Mouse (Mus musculus) mesoderm, embryonic 11.5 days (tissue): ENCODE data around the gene Atg7.

ENCODE experiments used
- DNase-seq: peaks from one replicate; pipeline ENCODE4 v3.0.0-alpha.2; 2012; ENCODE audit warnings: low read depth, low spot score

Gene Atg7

DNA sequence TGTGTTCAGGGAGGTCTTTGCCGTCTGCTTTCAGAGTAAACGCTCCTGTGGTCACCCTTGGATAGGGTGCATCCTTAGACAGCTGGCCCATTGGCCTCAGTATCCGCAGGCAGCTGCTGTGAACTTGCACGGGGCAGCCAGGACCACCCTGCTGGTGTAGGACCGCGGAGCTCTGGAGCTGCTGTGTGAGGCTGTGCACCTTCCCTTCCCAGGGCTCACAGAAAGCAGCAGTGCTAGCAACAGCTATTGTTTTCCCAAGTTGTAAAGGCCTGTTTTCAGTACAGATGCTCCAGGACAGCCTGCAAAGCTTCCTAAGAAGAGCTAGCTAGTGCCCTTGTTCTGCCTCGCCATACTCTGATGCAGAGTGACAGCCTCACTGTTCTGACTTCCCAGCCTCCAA lies 208.8 kb downstream of the Atg7 start:
- DNase-seq, result no peak

DNA sequence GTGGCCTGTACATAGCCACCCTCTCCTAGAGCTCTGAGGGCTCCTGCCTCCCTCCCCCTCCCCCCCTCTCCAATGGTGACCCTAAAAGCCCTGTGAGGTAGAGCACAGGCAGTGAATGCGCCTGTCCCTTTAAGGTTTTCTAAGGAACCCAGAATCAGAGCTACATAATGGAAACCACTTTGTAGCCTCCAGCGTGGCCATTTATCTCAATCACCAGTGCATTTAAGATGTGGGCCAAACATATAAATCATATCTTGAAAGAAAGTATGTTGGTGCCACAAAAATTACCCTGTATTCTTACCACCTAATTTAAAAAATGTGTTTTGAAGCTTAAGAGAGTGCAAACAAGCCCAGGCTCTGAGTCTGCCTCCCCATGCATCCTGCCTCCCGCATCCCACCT lies 209.8 kb downstream of the Atg7 start:
- DNase-seq, result no peak

DNA sequence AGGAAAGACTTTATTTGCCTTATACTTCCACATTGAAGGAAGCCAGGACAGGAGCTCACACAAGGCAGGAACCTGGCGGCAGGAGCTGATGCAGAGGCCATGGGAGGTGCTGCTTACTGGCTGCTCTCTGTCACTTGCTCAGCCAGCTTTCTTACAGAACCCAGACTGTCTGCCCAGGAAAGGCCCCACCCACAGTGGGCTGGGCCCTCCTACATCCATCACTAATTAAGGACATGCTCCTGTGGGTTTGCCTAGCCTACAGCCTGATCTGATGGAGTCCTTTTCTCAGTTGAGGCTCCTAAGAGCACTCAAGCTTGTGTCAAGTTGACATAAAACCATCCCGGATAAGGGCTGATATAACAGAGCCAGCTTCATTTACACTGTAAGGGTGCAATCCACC lies 211.5 kb downstream of the Atg7 start:
- no peak for DNase-seq

DNA sequence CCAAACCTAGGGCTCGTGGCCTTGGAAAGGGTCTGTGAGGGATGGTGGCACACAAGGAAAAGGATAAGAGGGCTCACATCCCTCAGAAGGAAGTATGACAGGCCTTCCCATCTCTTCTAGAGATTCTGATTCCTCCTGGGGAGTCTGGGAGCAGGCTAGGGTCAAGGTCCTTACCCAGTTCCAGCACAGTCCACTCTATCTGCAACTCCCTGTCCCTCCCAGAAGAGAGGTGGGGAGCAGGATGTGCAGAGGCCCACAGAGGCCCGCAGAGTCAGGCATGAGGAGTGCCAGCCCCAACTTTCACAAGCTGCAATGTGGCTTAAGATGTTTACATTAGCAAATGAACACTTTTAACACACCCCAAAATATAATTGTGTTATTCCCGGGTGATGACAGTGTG lies 212.7 kb downstream of the Atg7 start:
- DNase-seq, result no peak

DNA sequence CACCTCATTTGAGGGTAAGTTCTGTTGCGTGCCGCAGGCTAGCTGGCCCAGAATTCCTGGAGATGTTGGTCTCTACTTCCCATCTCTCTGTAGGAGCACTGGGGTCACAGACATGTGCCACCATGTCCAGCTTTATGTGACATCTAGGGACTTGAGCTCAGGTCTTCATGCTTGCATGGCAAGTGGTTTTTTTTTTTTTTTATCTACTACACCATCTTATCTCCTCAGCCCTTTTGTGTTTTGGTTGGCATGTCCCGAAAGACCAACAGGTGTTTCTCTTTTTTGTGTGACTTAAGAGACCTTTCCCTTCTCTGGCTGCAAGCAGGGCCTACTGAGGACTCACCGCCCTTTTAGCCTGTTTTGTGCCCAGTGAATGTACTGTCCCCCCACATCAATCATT lies 213.6 kb downstream of the Atg7 start:
- no peak for DNase-seq

GRCm38 (mm10) chr6:114857996-114858721 lies 215.3 kb downstream of the Atg7 start:
- no peak for DNase-seq

- DNase-seq, result no peak
Measured at GRCm38 (mm10) chr6:114858722-114859053, 215.8 kb downstream of the Atg7 start.

- DNase-seq, result no peak
Measured at GRCm38 (mm10) chr6:114860677-114861568, 218.0 kb downstream of the Atg7 start.

DNA sequence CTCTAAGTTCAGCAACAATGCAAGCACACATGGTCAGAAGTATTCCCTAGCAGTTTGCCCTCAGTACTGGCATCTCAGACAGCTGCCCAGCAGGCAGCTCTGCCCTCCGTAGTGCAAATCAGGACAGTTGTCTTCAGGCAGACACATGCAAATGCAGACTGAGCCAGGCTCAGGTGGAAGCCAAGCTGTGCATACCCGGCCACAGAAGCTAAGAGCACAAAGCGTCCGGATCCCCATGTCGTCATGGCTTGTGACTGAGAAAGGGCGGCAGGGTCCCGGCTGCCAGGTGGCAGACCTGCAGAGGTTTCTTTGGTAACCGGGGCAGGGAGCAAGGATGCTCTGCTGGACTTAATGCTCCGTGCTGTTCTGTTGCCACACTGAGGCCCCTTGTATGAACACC lies 218.7 kb downstream of the Atg7 start:
- no peak for DNase-seq

- no peak for DNase-seq
Measured at GRCm38 (mm10) chr6:114862046-114862445, 219.1 kb downstream of the Atg7 start.

- DNase-seq, result no peak
Measured at GRCm38 (mm10) chr6:114863501-114863900, 220.6 kb downstream of the Atg7 start.

GRCm38 (mm10) chr6:114864421-114864820 lies 221.5 kb downstream of the Atg7 start:
- DNase-seq, result no peak

GRCm38 (mm10) chr6:114866078-114866477 lies 223.2 kb downstream of the Atg7 start:
- DNase-seq, result no peak

- no peak for DNase-seq
Measured at GRCm38 (mm10) chr6:114866619-114867018, 223.7 kb downstream of the Atg7 start.

DNA sequence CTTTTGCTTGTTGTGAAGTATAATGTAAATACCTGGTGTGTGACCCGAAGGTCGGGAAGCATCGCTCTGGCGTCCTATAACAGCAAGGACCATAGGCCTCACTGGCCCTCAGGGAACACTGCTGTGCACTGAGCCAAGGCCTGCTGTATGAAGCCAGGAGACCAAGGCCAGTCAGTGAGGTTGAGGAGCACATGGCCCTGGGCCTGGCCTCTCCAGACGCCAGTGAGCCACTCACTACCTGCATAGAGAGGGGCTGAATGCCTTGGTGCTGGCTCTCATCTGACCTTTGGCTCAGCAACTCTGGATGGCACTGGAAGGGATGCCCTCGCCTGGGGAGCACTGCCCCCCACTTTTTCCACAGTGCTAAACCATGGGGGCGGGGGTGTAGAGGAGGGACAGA lies 225.8 kb downstream of the Atg7 start:
- no peak for DNase-seq

- no peak for DNase-seq
Measured at GRCm38 (mm10) chr6:114869501-114870076, 226.7 kb downstream of the Atg7 start.

DNA sequence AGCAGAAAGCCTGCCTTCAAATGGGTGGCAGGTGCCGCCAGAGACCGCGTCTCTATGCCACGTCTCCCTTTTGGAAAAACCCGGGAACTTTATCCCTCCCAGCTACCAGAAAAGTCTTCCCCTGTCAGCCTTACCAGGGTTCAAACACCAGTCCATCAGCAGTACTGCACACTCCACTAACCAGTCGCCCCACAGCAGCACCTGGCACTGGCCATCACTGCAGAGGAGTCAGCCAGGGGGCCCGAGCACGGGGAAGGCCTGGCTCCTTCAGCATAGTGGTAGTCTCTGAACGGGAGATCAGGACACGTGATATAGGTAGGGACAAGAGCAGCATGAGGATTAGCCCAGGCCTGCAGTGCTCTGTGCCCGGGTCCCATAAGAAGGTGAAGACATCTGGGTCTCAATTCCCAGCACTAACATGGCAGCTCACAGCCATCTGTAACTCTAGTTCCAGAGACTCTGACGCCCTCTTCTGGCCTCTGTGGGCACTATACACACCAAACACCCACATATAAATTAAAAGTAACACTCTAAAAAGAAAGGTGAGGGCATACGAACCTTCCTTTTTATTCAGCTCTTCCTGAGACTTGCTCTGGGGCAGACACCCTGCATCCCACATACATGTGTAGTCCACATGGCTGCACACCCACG lies 228.2 kb downstream of the Atg7 start:
- no peak for DNase-seq

GRCm38 (mm10) chr6:114873808-114874137 lies 230.9 kb downstream of the Atg7 start:
- no peak for DNase-seq

- no peak for DNase-seq
Measured at GRCm38 (mm10) chr6:114874138-114874928, 231.4 kb downstream of the Atg7 start.

DNA sequence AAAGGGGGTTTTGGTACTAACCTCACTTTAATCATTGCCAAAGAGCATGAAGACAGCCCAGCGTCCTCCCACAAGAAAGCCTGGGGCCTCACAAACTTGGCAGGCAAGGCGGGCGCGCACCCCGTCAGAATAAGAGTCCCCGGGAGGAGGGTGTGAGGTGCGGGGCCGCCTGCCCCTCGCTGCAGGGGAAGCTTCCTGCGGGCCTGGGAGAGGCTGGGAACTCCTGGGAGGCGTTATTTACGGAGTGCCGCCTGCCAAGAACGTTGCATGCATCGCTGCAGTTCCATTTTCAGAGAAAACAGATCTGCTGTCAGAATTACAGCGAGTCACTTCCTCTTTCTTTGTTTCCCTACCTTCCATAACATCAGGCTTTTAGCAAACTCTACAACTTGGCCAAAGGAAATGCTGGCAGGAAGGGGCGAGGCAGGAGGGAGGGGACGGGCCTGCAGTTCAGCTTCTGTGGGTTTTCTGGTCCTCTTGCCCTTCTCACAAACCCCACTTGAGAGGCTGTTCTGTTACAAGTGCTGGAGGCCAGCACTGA lies 232.2 kb downstream of the Atg7 start:
- peak; percentile 91 for DNase-seq

DNA sequence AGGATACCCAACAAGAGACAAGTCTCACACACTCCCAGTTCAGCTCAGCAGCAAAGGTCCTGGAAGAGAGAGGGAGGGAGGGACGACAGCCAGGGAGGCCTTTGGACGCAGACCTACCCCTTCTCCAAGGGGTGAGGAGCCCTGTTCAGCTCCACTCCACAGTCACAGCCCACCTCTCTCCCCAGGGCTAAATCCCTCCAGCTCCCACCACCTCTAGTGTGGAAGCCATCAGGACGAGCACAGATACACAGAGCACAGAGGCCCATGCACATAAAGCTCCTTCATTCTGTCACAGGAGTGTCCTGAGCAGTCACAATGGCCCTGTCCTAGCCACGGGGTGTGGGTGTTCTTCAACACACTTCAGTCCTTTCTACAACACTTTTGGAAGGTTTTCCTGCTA lies 233.1 kb downstream of the Atg7 start:
- DNase-seq, result no peak
